Comparison of ENCODE assay signal across 26 mouse cellular contexts in the genomic region with DNA sequence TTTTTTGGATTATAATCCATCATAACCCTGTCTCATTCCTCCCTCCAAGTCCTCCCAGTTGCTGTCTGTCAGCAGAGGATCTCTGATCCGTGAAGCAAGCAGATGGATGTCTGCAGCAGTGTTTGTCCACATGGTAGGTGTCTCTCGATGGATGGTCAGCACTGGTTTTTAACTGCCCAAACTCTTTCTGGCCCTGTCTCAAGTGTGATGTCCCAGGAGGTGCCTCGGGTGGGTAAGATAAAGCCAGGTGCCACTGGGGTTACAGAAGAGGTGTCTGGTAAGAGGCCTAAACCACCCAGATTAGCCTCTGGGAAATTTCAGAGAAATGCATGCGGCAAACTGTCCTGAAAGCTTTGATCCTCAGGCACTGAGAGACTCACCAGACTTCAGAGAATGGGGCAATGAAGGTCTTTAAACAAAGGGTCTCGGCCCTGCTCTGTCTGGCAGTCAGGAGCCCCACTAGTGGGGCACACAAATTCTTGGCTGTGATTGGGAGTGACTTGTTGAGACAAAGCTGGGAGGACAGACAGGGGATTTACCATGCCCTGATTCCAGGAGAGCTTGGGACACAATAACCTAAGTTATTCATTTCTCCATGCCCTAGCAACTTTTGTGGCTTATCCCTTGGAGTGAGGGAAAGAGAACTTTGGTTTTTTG. TPM values are rescaled to one million over a fixed set of nuclear protein-coding genes. Genes with fewer than 3 reads are reported as not detected.
A peak's percentile ranks its signal among the peaks of the same experiment; 100 is the strongest.
DNase-seq lines count a peak whose midpoint lies in the region; ATAC-seq and TF ChIP-seq lines count a peak whose summit lies in the region.
"Had no signal": no experiment of that assay in that cellular context is flagged by ENCODE, and none has a peak within 500 bp of the region (broad histone marks: within the 10 kb centered on the region; RNA-seq: fewer than 3 reads in every experiment).

No protein-coding gene starts in this region.

- no peak overlapping the region for H3K4me2 ChIP-seq in forebrain, embryonic 16.5 days (ENCODE audit: low read length)
- H3K4me2 ChIP-seq in kidney, embryonic 15.5 days = no peak overlapping the region
- H3K4me2 ChIP-seq in midbrain, embryonic 11.5 days = no peak overlapping the region
- no peak overlapping the region for H3K4me2 ChIP-seq in midbrain, postnatal 0 days (ENCODE audit: low read depth, low read length, poor library complexity, severe bottlenecking)
- H3K4me2 ChIP-seq: forebrain, embryonic 12.5 days; limb, embryonic 15.5 days; midbrain, embryonic 12.5 days; neural tube, embryonic 12.5 days had no signal

- ATAC-seq in forebrain, embryonic 16.5 days = no peak
- no peak for ATAC-seq in kidney, embryonic 15.5 days (replicated peaks; ENCODE audit: low FRiP score)
- peak; percentile 70 for ATAC-seq in midbrain, embryonic 11.5 days (ENCODE audit: low FRiP score)
- ATAC-seq in midbrain, postnatal 0 days (ENCODE audit: low FRiP score) = no peak
- ATAC-seq in erythroid progenitor cell, adult 5-6 weeks (replicated peaks; ENCODE audit: low FRiP score, poor library complexity, severe bottlenecking) = no peak
- ATAC-seq: CD4-positive, CD25-positive, alpha-beta regulatory T cell, adult 4 months; hindbrain, postnatal 0 days; intestine, embryonic 16.5 days had no signal

- H3K9ac ChIP-seq in forebrain, embryonic 16.5 days (replicated peaks; ENCODE audit: low read depth, low read length) = no peak overlapping the region
- no peak overlapping the region for H3K9ac ChIP-seq in kidney, embryonic 15.5 days
- H3K9ac ChIP-seq in midbrain, embryonic 11.5 days (ENCODE audit: low read length) = no peak overlapping the region
- no peak overlapping the region for H3K9ac ChIP-seq in midbrain, postnatal 0 days (replicated peaks; ENCODE audit: low read length, poor library complexity, severe bottlenecking)
- H3K9ac ChIP-seq: forebrain, embryonic 12.5 days; limb, embryonic 15.5 days; midbrain, embryonic 12.5 days; neural tube, embryonic 12.5 days had no signal

- no peaks in the 10 kb centered on the region for H3K9me3 ChIP-seq in forebrain, embryonic 10.5 days
- H3K9me3 ChIP-seq in forebrain, embryonic 16.5 days (ENCODE audit: control insufficient read depth, low read length) = no peaks in the 10 kb centered on the region
- H3K9me3 ChIP-seq in kidney, embryonic 15.5 days (replicated peaks) = no peaks in the 10 kb centered on the region
- H3K9me3 ChIP-seq in midbrain, embryonic 11.5 days (ENCODE audit: control insufficient read depth, low read length) = no peaks in the 10 kb centered on the region
- H3K9me3 ChIP-seq in midbrain, postnatal 0 days (ENCODE audit: low read length) = no peaks in the 10 kb centered on the region
- no peaks in the 10 kb centered on the region for H3K9me3 ChIP-seq in limb, embryonic 10.5 days (replicated peaks)
- H3K9me3 ChIP-seq: forebrain, embryonic 12.5 days; limb, embryonic 15.5 days; midbrain, embryonic 12.5 days; neural tube, embryonic 12.5 days had no signal

- no peak for DNase-seq in forebrain, embryonic 10.5 days (ENCODE audit: extremely low spot score, low spot score)
- no peak for DNase-seq in kidney, postnatal 4 days
- peak; percentile 88 for DNase-seq in midbrain, embryonic 11.5 days (ENCODE audit: low spot score, missing footprints)
- DNase-seq in midbrain, postnatal 0 days (ENCODE audit: low spot score) = no peak
- DNase-seq in limb, embryonic 10.5 days (ENCODE audit: low spot score) = no peak
- DNase-seq: cerebellum, adult 11 months; cerebellum, adult 9-11 months; gastrocnemius, postnatal 36 days; layer of hippocampus, adult 9-11 months; lung, adult 18-20 months; lung, postnatal 10 days; retina, postnatal 1 day; right cerebral cortex, postnatal 25 days; spleen, adult 18-20 months; thymus, postnatal 25 days had no signal

- H3K4me1 ChIP-seq in forebrain, embryonic 10.5 days = peaks cover 10% of the 10 kb centered on the region
- H3K4me1 ChIP-seq in forebrain, embryonic 16.5 days (replicated peaks; ENCODE audit: control insufficient read depth, insufficient read depth, low read length) = no peaks in the 10 kb centered on the region
- H3K4me1 ChIP-seq in kidney, embryonic 15.5 days = peaks cover 10% of the 10 kb centered on the region
- no peaks in the 10 kb centered on the region for H3K4me1 ChIP-seq in midbrain, embryonic 11.5 days (ENCODE audit: control insufficient read depth, insufficient read depth, low read length)
- H3K4me1 ChIP-seq in midbrain, postnatal 0 days (ENCODE audit: insufficient read depth, low read length) = no peaks in the 10 kb centered on the region
- peaks cover 15% of the 10 kb centered on the region for H3K4me1 ChIP-seq in limb, embryonic 10.5 days
- H3K4me1 ChIP-seq: limb, embryonic 15.5 days; neural tube, embryonic 12.5 days had no signal

- WGBS in forebrain, embryonic 10.5 days = 66% methylated on average over 5 of the region's 5 CpGs
- 57% methylated on average over 5 of the region's 5 CpGs for WGBS in forebrain, embryonic 16.5 days
- 24% methylated on average over 5 of the region's 5 CpGs for WGBS in kidney, embryonic 15.5 days
- 35% methylated on average over 5 of the region's 5 CpGs for WGBS in midbrain, embryonic 11.5 days
- 26% methylated on average over 5 of the region's 5 CpGs for WGBS in midbrain, postnatal 0 days
- 17% methylated on average over 5 of the region's 5 CpGs for WGBS in limb, embryonic 10.5 days

- TF ChIP-seq CTCF in midbrain, postnatal 0 days (IDR thresholded peaks at IDR 0.05) = no peak

- 0 out of 2 replicates have a peak overlapping the region, but pooled peaks have one; percentile 44 for H3K27ac ChIP-seq in forebrain, embryonic 10.5 days
- H3K27ac ChIP-seq in forebrain, embryonic 16.5 days (ENCODE audit: low read length) = no peak overlapping the region
- peak overlapping the region; percentile 78; the same call in 1 of the 2 replicates for H3K27ac ChIP-seq in kidney, embryonic 15.5 days
- H3K27ac ChIP-seq in midbrain, embryonic 11.5 days (ENCODE audit: low read depth, low read length) = 0 out of 2 replicates have a peak overlapping the region, but pooled peaks have one; percentile 40
- H3K27ac ChIP-seq in midbrain, postnatal 0 days (ENCODE audit: low read depth, low read length) = no peak overlapping the region
- H3K27ac ChIP-seq in limb, embryonic 10.5 days = 0 out of 2 replicates have a peak overlapping the region, but pooled peaks have one; percentile 10
- H3K27ac ChIP-seq: forebrain, embryonic 12.5 days; hindbrain, postnatal 0 days; limb, embryonic 15.5 days; midbrain, embryonic 12.5 days; neural tube, embryonic 12.5 days had no signal

- H3K4me3 ChIP-seq in forebrain, embryonic 10.5 days = no peak overlapping the region
- H3K4me3 ChIP-seq in forebrain, embryonic 16.5 days (replicated peaks; ENCODE audit: low read length) = no peak overlapping the region
- no peak overlapping the region for H3K4me3 ChIP-seq in kidney, embryonic 15.5 days (replicated peaks)
- no peak overlapping the region for H3K4me3 ChIP-seq in midbrain, embryonic 11.5 days (ENCODE audit: low read depth, low read length)
- no peak overlapping the region for H3K4me3 ChIP-seq in midbrain, postnatal 0 days (ENCODE audit: low read depth, low read length)
- H3K4me3 ChIP-seq in limb, embryonic 10.5 days = no peak overlapping the region
- H3K4me3 ChIP-seq: forebrain, embryonic 12.5 days; limb, embryonic 15.5 days; midbrain, embryonic 12.5 days; neural tube, embryonic 12.5 days had no signal

- peaks cover 27% of the 10 kb centered on the region for H3K36me3 ChIP-seq in forebrain, embryonic 10.5 days (replicated peaks)
- no peaks in the 10 kb centered on the region for H3K36me3 ChIP-seq in forebrain, embryonic 16.5 days (ENCODE audit: control insufficient read depth, insufficient read depth)
- H3K36me3 ChIP-seq in kidney, embryonic 15.5 days = no peaks in the 10 kb centered on the region
- no peaks in the 10 kb centered on the region for H3K36me3 ChIP-seq in midbrain, embryonic 11.5 days (ENCODE audit: control insufficient read depth, insufficient read depth, low read length)
- H3K36me3 ChIP-seq in midbrain, postnatal 0 days (ENCODE audit: insufficient read depth, low read length) = no peaks in the 10 kb centered on the region
- no peaks in the 10 kb centered on the region for H3K36me3 ChIP-seq in limb, embryonic 10.5 days
- H3K36me3 ChIP-seq: forebrain, embryonic 12.5 days; G1E; limb, embryonic 15.5 days; midbrain, embryonic 12.5 days; neural tube, embryonic 12.5 days had no signal

- no peaks in the 10 kb centered on the region for H3K27me3 ChIP-seq in forebrain, embryonic 10.5 days (ENCODE audit: poor library complexity, severe bottlenecking)
- no peaks in the 10 kb centered on the region for H3K27me3 ChIP-seq in forebrain, embryonic 16.5 days (replicated peaks; ENCODE audit: control insufficient read depth, insufficient read depth, low read length)
- no peaks in the 10 kb centered on the region for H3K27me3 ChIP-seq in kidney, embryonic 15.5 days
- H3K27me3 ChIP-seq in midbrain, embryonic 11.5 days (ENCODE audit: control insufficient read depth, insufficient read depth, low read length) = no peaks in the 10 kb centered on the region
- H3K27me3 ChIP-seq in midbrain, postnatal 0 days (ENCODE audit: insufficient read depth, low read length) = no peaks in the 10 kb centered on the region
- H3K27me3 ChIP-seq in limb, embryonic 10.5 days (ENCODE audit: low read depth, poor library complexity, severe bottlenecking) = no peaks in the 10 kb centered on the region
- H3K27me3 ChIP-seq: forebrain, embryonic 12.5 days; limb, embryonic 15.5 days; midbrain, embryonic 12.5 days; neural tube, embryonic 12.5 days had no signal

RNA-seq across cellular contexts. Expression of gene Bcat1, which starts 12.6 kb away (rescaled TPM):
- 135 and 145 TPM in 2 replicates for polyA plus RNA-seq in forebrain, embryonic 10.5 days (2016; fragmentation: Nextera tagmentation; extraction: Ambion mirVana)
- polyA plus RNA-seq in forebrain, embryonic 16.5 days (2015; fragmentation: Nextera tagmentation; extraction: Ambion mirVana) = 108 and 110 TPM in 2 replicates
- 9.1 and 9.5 TPM in 2 replicates for polyA plus RNA-seq in kidney, embryonic 15.5 days (2015; fragmentation: Nextera tagmentation; extraction: Ambion mirVana)
- 140 and 150 TPM in 2 replicates for polyA plus RNA-seq in midbrain, embryonic 11.5 days (2014; fragmentation: Nextera tagmentation; extraction: Ambion mirVana)
- 94.2 and 96.8 TPM in 2 replicates for total RNA-seq in midbrain, postnatal 0 days (2014; rRNA removed)
- 57.0 and 63.5 TPM in 2 replicates for polyA plus RNA-seq in midbrain, postnatal 0 days (2015; fragmentation: Nextera tagmentation; extraction: Ambion mirVana)
- polyA plus RNA-seq in limb, embryonic 10.5 days (2016; fragmentation: Nextera tagmentation; extraction: Ambion mirVana) = 66.0 and 103 TPM in 2 replicates
- total RNA-seq in erythroid progenitor cell, adult 5-6 weeks (2015; ENCODE audit: low replicate concordance) = not detected in 2 replicates
- total RNA-seq in erythroid progenitor cell, adult 5-6 weeks (2017; ENCODE audit: low replicate concordance) = 1.9 TPM in 1 of 2 replicates, not detected in the other
- polyA plus RNA-seq: G1E had no signal

RNA-seq across cellular contexts. Expression of gene Lrmp, which starts 52.1 kb away (rescaled TPM):
- 1.8 and 1.9 TPM in 2 replicates for polyA plus RNA-seq in forebrain, embryonic 10.5 days (2016; fragmentation: Nextera tagmentation; extraction: Ambion mirVana)
- polyA plus RNA-seq in forebrain, embryonic 16.5 days (2015; fragmentation: Nextera tagmentation; extraction: Ambion mirVana) = 0.35 and 0.82 TPM in 2 replicates
- 1.4 and 2.1 TPM in 2 replicates for polyA plus RNA-seq in kidney, embryonic 15.5 days (2015; fragmentation: Nextera tagmentation; extraction: Ambion mirVana)
- 1.4 and 1.9 TPM in 2 replicates for polyA plus RNA-seq in midbrain, embryonic 11.5 days (2014; fragmentation: Nextera tagmentation; extraction: Ambion mirVana)
- 1.8 and 2.9 TPM in 2 replicates for total RNA-seq in midbrain, postnatal 0 days (2014; rRNA removed)
- 0.59 and 1.5 TPM in 2 replicates for polyA plus RNA-seq in midbrain, postnatal 0 days (2015; fragmentation: Nextera tagmentation; extraction: Ambion mirVana)
- polyA plus RNA-seq in limb, embryonic 10.5 days (2016; fragmentation: Nextera tagmentation; extraction: Ambion mirVana) = 1.7 and 1.8 TPM in 2 replicates
- 15.5 and 37.5 TPM in 2 replicates for total RNA-seq in erythroid progenitor cell, adult 5-6 weeks (2015; ENCODE audit: low replicate concordance)
- total RNA-seq in erythroid progenitor cell, adult 5-6 weeks (2017; ENCODE audit: low replicate concordance) = 25.4 and 29.3 TPM in 2 replicates

Comparison
In these comparisons a context has a peak if more than half of its experiments do, and no peak if none do; other contexts are left out.
1. H3K27ac ChIP-seq: peak in forebrain, embryonic 10.5 days (single experiment), kidney, embryonic 15.5 days (single experiment), midbrain, embryonic 11.5 days (single experiment) and limb, embryonic 10.5 days (single experiment); none in forebrain, embryonic 16.5 days (single experiment) and midbrain, postnatal 0 days (single experiment).